Mouse (Mus musculus) gastrocnemius, adult 8-10 months (tissue): ENCODE results near the gene Npsr1. TPM values are rescaled to one million over a fixed set of nuclear protein-coding genes. Genes with fewer than 3 reads are reported as not detected.

Source experiments
- DNase-seq, 2 experiments: peaks; one replicate each; pipeline ENCODE4 v3.0.0; 2022; ENCODE audit warnings: low spot score in 2 of 2
- total RNA-seq, 4 experiments: library from RNA; stranded (reverse); gene quantifications; 2 replicates each; pipeline ENCODE4 v1.2.4; 2022

The Npsr1 gene
- total RNA-seq: not detected

DNA sequence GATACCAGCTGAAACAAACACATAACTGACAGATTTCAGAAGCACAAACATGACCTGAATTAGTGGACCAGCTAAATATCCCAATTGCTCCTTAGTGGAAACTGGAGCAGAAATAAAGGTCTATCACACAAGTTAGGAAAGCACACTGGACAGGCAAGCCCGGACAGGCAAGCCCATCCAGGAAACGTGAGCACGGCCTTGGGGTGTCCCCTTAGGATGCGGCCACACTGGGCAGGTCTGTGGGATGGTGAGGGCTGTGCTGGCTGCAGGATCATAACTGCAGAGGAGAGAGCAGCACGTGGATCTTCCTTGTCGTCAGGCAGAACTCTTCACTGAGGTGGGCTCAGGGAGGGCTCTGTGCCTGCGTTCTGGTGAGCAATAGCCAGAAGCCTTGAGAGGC lies at the start of gene Npsr1:
TSS of gene Npsr1 (plus strand) at position 301 of the 400 bp plus-strand sequence.
- no peak for DNase-seq

- no peak for DNase-seq
Observed at GRCm38 (mm10) chr9:24051538-24051937, 46.3 kb upstream of the Npsr1 start.

DNA sequence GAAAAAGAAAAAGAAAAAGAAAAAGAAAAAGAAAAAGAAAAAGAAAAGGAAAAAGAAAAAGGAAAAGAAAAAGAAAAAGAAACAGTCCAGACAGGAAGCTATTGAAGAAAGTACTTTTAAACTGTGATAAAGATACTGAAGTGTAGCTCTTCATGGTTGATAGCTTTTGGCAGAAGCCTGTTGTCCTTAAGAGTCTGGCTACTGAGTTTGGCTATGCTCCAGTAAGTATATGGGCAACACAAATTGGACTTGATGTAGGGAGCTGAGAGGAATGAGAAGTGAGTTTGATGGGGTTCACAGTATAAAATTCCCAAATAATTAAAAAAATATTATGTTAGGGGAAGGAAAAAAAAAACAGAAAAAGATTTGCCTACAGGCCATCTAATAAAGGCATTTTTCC lies 34.5 kb upstream of the Npsr1 start:
- DNase-seq: no peak

DNA sequence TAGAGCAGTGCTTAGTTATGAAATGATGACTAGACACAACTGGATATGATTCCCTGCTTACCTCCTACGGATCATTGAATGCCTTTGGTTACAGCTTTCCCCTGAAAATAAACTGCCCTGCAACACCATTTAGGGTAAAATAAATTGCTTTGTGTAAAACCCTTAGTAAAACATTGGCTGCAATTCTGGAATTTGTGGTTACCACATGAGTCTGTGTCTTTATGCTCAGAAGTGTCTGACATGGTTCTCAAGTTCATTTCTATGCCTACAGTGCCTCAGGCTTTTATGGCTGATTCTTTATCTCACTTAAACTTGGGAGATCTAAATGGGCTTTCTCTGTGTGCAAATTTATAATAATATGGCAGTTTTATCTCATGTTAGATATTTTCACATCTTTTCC lies 26.1 kb upstream of the Npsr1 start:
- DNase-seq: no peak

- DNase-seq: no peak
Observed at GRCm38 (mm10) chr9:24077596-24077995, 20.2 kb upstream of the Npsr1 start.

- DNase-seq: no peak
Observed at GRCm38 (mm10) chr9:24091875-24092274, 5.9 kb upstream of the Npsr1 start.

- DNase-seq: no peak
Observed at GRCm38 (mm10) chr9:24098526-24098925, 730 bp downstream of the Npsr1 start.

DNA sequence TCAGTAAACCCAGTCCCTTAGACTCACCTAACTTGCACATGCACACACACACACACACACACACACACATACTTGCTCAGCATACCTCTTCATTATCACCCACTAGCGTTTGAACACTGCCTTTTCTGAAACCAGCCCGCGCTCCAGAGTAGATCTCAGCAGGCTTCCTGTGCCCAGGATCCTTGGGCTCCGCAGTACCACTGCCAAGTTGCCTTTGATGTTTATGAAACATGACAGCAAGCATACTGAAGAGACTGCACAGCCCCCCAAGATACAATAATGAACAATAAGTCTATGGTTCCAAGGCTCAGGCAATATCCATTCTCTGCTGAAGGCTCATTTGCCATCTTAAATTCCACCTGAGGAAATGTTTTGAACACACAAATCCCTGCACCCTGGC lies 1.8 kb downstream of the Npsr1 start:
- DNase-seq: no peak

DNA sequence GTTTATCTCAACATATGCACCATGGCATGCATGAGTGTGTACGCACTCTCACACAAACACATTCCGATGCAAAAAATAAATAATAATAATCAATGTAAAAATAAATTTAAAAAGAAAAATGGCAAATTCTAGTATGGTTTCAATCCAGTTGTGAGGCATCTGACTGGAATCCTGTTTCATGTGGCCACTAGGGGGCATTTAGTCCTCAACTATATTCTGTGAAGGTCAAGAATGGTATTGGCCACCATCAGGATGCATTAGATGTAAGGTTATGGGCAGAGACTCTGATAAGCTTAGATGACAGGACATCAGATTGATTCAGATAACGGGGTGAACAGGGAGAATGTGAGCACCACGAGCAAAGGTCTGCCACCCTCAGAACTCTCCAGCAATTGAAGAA lies 21.6 kb downstream of the Npsr1 start:
- no peak for DNase-seq

GRCm38 (mm10) chr9:24133142-24133541 lies 35.3 kb downstream of the Npsr1 start:
- DNase-seq: no peak

DNA sequence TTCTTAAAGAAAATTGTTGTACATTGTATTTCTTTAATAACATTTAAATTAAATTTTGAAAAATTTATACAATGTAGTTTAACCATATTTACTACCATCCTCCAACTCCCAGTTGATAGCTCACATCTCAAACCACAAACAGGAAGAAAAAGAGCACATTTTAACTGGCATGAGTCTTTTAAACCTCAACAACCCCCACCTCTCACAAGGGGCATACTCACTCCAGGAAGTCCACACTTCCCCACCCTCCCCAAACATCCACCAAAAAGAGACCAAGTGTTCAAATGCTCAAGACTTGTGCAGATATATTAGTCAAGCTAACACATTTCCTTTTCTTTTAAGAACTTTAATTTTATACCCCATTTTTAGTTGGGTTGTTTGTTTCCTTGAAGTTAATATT lies 38.6 kb downstream of the Npsr1 start:
- DNase-seq: no peak

GRCm38 (mm10) chr9:24144341-24144740 lies 46.5 kb downstream of the Npsr1 start:
- no peak for DNase-seq

- DNase-seq: no peak
Observed at GRCm38 (mm10) chr9:24157208-24157607, 59.4 kb downstream of the Npsr1 start.

DNA sequence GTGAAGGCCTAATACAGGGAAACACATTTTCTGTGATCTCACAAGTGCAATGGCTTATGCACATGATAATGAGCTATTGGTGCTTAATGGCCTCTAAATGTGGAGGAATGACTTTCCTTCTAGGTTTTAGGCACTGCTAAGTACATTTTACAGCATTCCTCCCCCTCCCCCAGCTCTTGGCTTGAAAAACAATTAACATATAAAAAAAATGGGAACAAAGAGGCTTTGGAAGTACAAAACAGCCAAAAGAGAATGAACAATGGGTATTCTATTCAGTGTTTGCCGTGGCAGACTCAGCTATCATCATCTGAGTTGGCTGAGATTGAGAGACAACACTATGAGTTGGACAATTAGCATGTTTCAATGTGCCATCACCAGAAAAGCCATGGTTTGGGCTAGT lies 62.6 kb downstream of the Npsr1 start:
- DNase-seq: no peak

- DNase-seq: no peak
Observed at GRCm38 (mm10) chr9:24168501-24168900, 70.7 kb downstream of the Npsr1 start.

DNA sequence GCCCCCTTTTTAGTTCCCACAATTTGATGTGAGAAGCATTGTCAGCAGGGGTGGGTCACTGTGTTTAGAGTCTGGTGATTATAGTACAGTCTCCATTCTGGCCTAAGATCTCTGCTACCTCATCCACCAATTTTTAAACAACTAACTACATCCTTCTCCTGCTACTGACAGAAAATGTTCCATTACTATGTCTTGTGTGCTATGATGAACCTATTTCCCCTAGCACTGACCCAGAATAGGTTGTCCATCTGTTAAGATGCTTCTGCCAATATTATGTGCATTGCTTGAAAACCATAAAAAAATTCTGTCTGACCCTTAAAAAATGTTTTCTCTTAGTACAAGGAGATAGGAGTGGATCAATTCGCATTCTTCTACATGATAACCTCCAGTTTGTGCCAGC lies 72.9 kb downstream of the Npsr1 start:
- no peak for DNase-seq

- DNase-seq: no peak
Observed at GRCm38 (mm10) chr9:24178744-24179143, 80.9 kb downstream of the Npsr1 start.

GRCm38 (mm10) chr9:24180926-24181325 lies 83.1 kb downstream of the Npsr1 start:
- DNase-seq: no peak

DNA sequence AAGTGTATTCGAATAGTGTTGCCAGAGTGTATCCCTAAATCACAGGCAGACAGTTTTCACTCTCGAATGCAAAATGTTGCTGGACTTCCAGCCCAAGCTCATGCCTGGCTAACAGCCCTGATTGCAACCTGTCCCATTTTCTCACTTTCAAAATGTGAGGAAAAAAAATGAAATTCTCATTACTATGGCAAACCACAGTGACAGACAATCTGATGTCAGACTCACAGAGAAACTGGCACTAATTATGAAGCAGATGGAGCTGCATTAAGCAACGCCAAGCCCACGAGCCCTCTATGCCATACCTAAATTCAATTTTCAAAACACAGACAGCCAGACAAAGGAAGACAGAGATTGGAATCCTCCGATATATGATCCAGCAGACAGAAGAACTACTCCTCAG lies 88.5 kb downstream of the Npsr1 start:
- DNase-seq: no peak

- no peak for DNase-seq
Observed at GRCm38 (mm10) chr9:24189511-24190260, 91.9 kb downstream of the Npsr1 start.

DNA sequence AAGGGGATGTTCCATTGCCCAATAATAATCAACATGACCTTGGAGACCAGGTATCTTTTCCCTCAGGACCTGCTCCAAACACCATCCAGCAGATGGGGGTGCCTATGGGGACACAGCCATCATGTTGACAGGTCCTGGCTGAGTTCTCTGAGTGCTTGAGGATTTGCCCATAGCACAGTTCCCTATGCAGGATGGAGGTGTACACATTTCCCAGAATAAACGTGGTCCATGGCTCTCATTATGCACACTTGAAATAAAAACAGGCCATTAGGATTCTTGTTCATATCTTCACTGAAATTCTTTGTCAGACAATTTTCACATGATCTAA lies 92.4 kb downstream of the Npsr1 start:
- DNase-seq: no peak

DNA sequence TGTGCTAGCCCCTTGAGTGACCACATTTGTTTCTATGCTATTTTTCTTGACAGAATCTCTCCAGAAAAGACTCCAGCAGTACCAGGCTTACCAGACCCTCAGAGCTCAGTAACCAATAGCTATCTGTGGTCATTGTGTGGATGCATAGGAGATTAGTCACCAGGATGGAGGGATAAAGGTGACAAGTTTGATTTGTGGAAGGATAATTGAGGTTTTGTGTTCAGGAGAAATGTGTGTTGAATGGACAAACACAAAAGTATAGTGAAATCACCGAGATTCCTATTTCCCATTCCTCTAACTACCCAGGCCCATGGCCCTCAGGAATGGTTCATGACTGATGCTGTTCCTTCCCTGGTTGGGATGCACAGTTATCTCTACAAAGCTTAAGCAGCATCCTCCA lies 100.5 kb downstream of the Npsr1 start:
- no peak for DNase-seq

- DNase-seq: no peak
Observed at GRCm38 (mm10) chr9:24211636-24212035, 113.8 kb downstream of the Npsr1 start.

DNA sequence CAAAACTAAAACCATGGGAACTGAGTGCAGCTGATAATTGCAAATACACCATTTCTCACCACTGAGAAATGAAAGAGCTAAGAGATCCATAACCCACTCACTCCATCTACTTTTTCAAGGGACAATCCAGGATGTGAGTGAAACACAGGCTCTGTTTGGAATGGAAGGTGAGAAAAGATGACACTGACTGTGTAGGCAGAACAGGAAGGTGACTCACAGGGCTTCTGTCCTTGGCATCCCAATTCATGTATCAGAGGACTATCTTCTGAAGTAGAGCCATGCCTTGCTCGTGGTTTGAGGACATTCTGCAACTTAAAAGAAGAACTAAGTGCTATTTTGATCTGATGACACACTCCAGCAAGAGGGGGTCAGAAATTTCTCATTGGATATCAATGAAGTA lies 119.9 kb downstream of the Npsr1 start:
- DNase-seq: no peak
